Mouse (Mus musculus) midbrain, embryonic 14.5 days (tissue): Measurements from ENCODE around the gene Fhod1. TPM values are rescaled to one million over a fixed set of nuclear protein-coding genes. Genes with fewer than 3 reads are reported as not detected.
A peak's percentile ranks its signal among the peaks of the same experiment; 100 is the strongest.

Experiments used
- ATAC-seq: fragments of 200-750 bp; cut with Nextera tagmentation; 2 replicates; pipeline ENCODE4 v1.8.0; 2017; ENCODE audit warnings: moderate number of reproducible peaks, moderate library complexity; ENCODE audit not compliant: low FRiP score, low TSS enrichment
- DNase-seq: peaks from one replicate; pipeline ENCODE4 v3.0.0-alpha.2; 2015
- H3K27ac ChIP-seq: fragments of 300-500 bp; sonication (generic); replicated peaks from 2 replicates; pipeline ENCODE4 v1.5.1; 2014; ENCODE audit warnings: mild to moderate bottlenecking, low read depth, low read length, moderate library complexity
- H3K27me3 ChIP-seq: fragments of 300-500 bp; sonication (generic); 2 replicates; pipeline ENCODE4 v1.6.1; 2014; ENCODE audit warnings: low read length, control low read depth, mixed read lengths; ENCODE audit not compliant: control insufficient read depth, insufficient read depth
- H3K36me3 ChIP-seq: fragments of 300-500 bp; sonication (generic); 2 replicates; pipeline ENCODE4 v1.6.1; 2014; ENCODE audit warnings: low read length, control low read depth; ENCODE audit not compliant: control insufficient read depth, insufficient read depth
- H3K4me1 ChIP-seq: fragments of 300-500 bp; sonication (generic); 2 replicates; pipeline ENCODE4 v1.6.1; 2014; ENCODE audit warnings: mild to moderate bottlenecking, antibody characterized with exemption, low read length, control low read depth; ENCODE audit not compliant: control insufficient read depth, insufficient read depth
- H3K4me2 ChIP-seq: fragments of 300-500 bp; sonication (generic); 2 replicates; pipeline ENCODE4 v1.6.1; 2014; ENCODE audit warnings: mild to moderate bottlenecking, low read length, moderate library complexity
- H3K4me3 ChIP-seq: fragments of 300-500 bp; sonication (generic); replicated peaks from 2 replicates; pipeline ENCODE4 v1.5.1; 2014; ENCODE audit warnings: low read depth, low read length
- H3K9ac ChIP-seq: fragments of 300-500 bp; sonication (generic); replicated peaks from 2 replicates; pipeline ENCODE4 v1.6.1; 2014; ENCODE audit warnings: mild to moderate bottlenecking, low read length, moderate library complexity
- H3K9me3 ChIP-seq: fragments of 300-500 bp; sonication (generic); 2 replicates; pipeline ENCODE4 v1.6.1; 2016; ENCODE audit warnings: low read length, control low read depth, mixed read lengths; ENCODE audit not compliant: control insufficient read depth
- WGBS: fragments of 180-500 bp; shearing (Covaris S2); extraction: QIAGEN DNeasy Blood & Tissue Kit; methylation state at CpG from one replicate; pipeline ENCODE4 v1.1.7; 2014; 5-methylcytosine and 5-hydroxymethylcytosine counted together
- polyA plus RNA-seq: library from polyadenylated mRNA; unstranded; fragments of >200 nt; fragmentation: Nextera tagmentation; extraction: Ambion mirVana; gene quantifications from 2 replicates; pipeline ENCODE4 v1.2.1, GENCODE M21; 2014

Gene Fhod1
- polyA plus RNA-seq, 1 experiment from 2014 or later: 0.84 TPM

GRCm38 (mm10) chr8:105355179-105356024 lies 7.6 kb upstream of the Fhod1 start:
- Histone ChIP-seq H3K4me2 (no peak overlapping the region), H3K4me1 (peaks cover 3% of the 10 kb centered on the region; the same call in 1 of the 2 replicates), H3K9ac (no peak overlapping the region), H3K27ac (no peak overlapping the region), H3K9me3 (no peaks in the 10 kb centered on the region), H3K36me3 (peaks cover 25% of the 10 kb centered on the region), H3K27me3 (no peaks in the 10 kb centered on the region), H3K4me3 (no peak overlapping the region)
- WGBS: 46% methylated on average over 26 of the region's 26 CpGs
- DNase-seq: no peak
- ATAC-seq: no peak

GRCm38 (mm10) chr8:105354549-105354948 lies 6.8 kb upstream of the Fhod1 start:
- Histone ChIP-seq H3K27me3 (no peaks in the 10 kb centered on the region), H3K4me2 (no peak overlapping the region), H3K36me3 (peaks cover 25% of the 10 kb centered on the region), H3K9me3 (no peaks in the 10 kb centered on the region), H3K9ac (no peak overlapping the region), H3K4me3 (no peak overlapping the region), H3K27ac (no peak overlapping the region), H3K4me1 (peaks cover 10% of the 10 kb centered on the region)
- DNase-seq: no peak
- no peak for ATAC-seq
- 88% methylated on average over 4 of the region's 4 CpGs for WGBS

- Histone ChIP-seq H3K4me3 (no peak overlapping the region), H3K27me3 (no peaks in the 10 kb centered on the region), H3K9ac (no peak overlapping the region), H3K27ac (no peak overlapping the region), H3K4me1 (peaks cover 10% of the 10 kb centered on the region), H3K36me3 (peaks cover 25% of the 10 kb centered on the region), H3K9me3 (no peaks in the 10 kb centered on the region), H3K4me2 (no peak overlapping the region)
- DNase-seq (no peak), ATAC-seq (no peak)
- whole genome bisulfite sequencing: 75% methylated on average over 8 of the region's 8 CpGs
These were observed 5.9 kb upstream of the Fhod1 start for GRCm38 (mm10) chr8:105353583-105354135.

- ATAC-seq: no peak
- Histone ChIP-seq H3K4me1 (peaks cover 28% of the 10 kb centered on the region), H3K9me3 (no peaks in the 10 kb centered on the region), H3K4me2 (peak overlapping the region; percentile 91), H3K27me3 (no peaks in the 10 kb centered on the region; the same call in 1 of the 2 replicates), H3K27ac (no peak overlapping the region), H3K9ac (peak overlapping the region; percentile 80; the same call in 1 of the 2 replicates), H3K4me3 (peak overlapping the region; percentile 68), H3K36me3 (no peaks in the 10 kb centered on the region)
- WGBS: 40% methylated on average over 7 of the region's 7 CpGs
- peak; percentile 29 for DNase-seq
These were observed 2.4 kb upstream of the Fhod1 start for GRCm38 (mm10) chr8:105350186-105350585.

- H3K9me3 ChIP-seq: no peaks in the 10 kb centered on the region
- DNase-seq (peak; percentile 74), ATAC-seq (peak; percentile 52)
- no peaks in the 10 kb centered on the region for H3K36me3 ChIP-seq
- peak overlapping the region; percentile 80 for H3K9ac ChIP-seq
- H3K4me3 ChIP-seq: peak overlapping the region; percentile 68
- WGBS: under 1% methylated on average over 47 of the region's 48 CpGs
- H3K27ac ChIP-seq: peak overlapping the region; percentile 67
- peaks cover 28% of the 10 kb centered on the region for H3K4me1 ChIP-seq
- peak overlapping the region; percentile 91 for H3K4me2 ChIP-seq
- no peaks in the 10 kb centered on the region; the same call in 1 of the 2 replicates for H3K27me3 ChIP-seq
These were observed 1.5 kb upstream of the Fhod1 start for GRCm38 (mm10) chr8:105349096-105349771.

- Histone ChIP-seq H3K4me3 (peak within 1 kb of the TSS; percentile 68), H3K9ac (peak within 1 kb of the TSS; percentile 80)
- peak; percentile 36 for ATAC-seq
These were observed 820 bp upstream of the Fhod1 start, which contains the start of gene Slc9a5 for GRCm38 (mm10) chr8:105348450-105349095. Gene Slc9a5 (plus strand): TSS chr8:105348843.

GRCm38 (mm10) chr8:105346611-105347427 lies 934 bp downstream of the Fhod1 start:
- Histone ChIP-seq H3K36me3 (no peaks in the 10 kb centered on the region), H3K27me3 (no peaks in the 10 kb centered on the region; the same call in 1 of the 2 replicates), H3K9ac (peak overlapping the region; percentile 2; the same call in 1 of the 2 replicates), H3K27ac (no peak overlapping the region), H3K4me3 (peak overlapping the region; percentile 68), H3K9me3 (no peaks in the 10 kb centered on the region), H3K4me1 (peaks cover 28% of the 10 kb centered on the region), H3K4me2 (peak overlapping the region; percentile 91)
- 2% methylated on average over 34 of the region's 34 CpGs for WGBS
- ATAC-seq: peak; percentile 2; the same call in 1 of the 2 replicates
- DNase-seq: peak; percentile 17

More at GRCm38 (mm10) chr8:105348450-105349095, 820 bp upstream of the Fhod1 start, which contains the start of gene Slc9a5:
- DNase-seq: peak; percentile 87
- Histone ChIP-seq H3K36me3 (no peaks in the 10 kb centered on the region), H3K9me3 (no peaks in the 10 kb centered on the region), H3K27me3 (no peaks in the 10 kb centered on the region; the same call in 1 of the 2 replicates), H3K4me1 (peaks cover 28% of the 10 kb centered on the region), H3K4me2 (peak within 1 kb of the TSS; percentile 91), H3K27ac (peak within 1 kb of the TSS; percentile 67)
- 1% methylated on average over 34 of the region's 34 CpGs for WGBS
